Mouse (Mus musculus) intestine, postnatal 0 days (tissue): ENCODE measurements around the gene Cfap73. TPM values are rescaled to one million over a fixed set of nuclear protein-coding genes. Genes with fewer than 3 reads are reported as not detected.

Experiments used
- ATAC-seq: fragments of 200-750 bp; cut with Nextera tagmentation; 2 replicates; pipeline ENCODE4 v1.8.0; 2017; ENCODE audit warnings: mild to moderate bottlenecking, moderate TSS enrichment, moderate library complexity
- H3K27ac ChIP-seq: fragments of 300-500 bp; sonication (generic); 2 replicates; pipeline ENCODE4 v1.5.1; 2014; ENCODE audit warnings: mild to moderate bottlenecking, low read depth, low read length, moderate library complexity
- H3K27me3 ChIP-seq: fragments of 300-500 bp; sonication (generic); replicated peaks from 2 replicates; pipeline ENCODE4 v1.6.1; 2014; ENCODE audit warnings: low read length, mixed read lengths; ENCODE audit not compliant: control insufficient read depth, insufficient read depth
- H3K36me3 ChIP-seq: fragments of 300-500 bp; sonication (generic); 2 replicates; pipeline ENCODE4 v1.6.1; 2014; ENCODE audit warnings: mild to moderate bottlenecking, moderate library complexity; ENCODE audit not compliant: control insufficient read depth, insufficient read depth
- H3K4me1 ChIP-seq: fragments of 300-500 bp; sonication (generic); replicated peaks from 2 replicates; pipeline ENCODE4 v1.6.1; 2014; ENCODE audit warnings: antibody characterized with exemption, low read length, mixed read lengths; ENCODE audit not compliant: control insufficient read depth, insufficient read depth
- H3K4me2 ChIP-seq: fragments of 300-500 bp; sonication (generic); replicated peaks from 2 replicates; pipeline ENCODE4 v1.6.1; 2014; ENCODE audit warnings: low read depth, mild to moderate bottlenecking, moderate library complexity
- H3K4me3 ChIP-seq: fragments of 300-500 bp; sonication (generic); 2 replicates; pipeline ENCODE4 v1.5.1; 2014; ENCODE audit warnings: low read depth, low read length
- H3K9ac ChIP-seq: fragments of 300-500 bp; sonication (generic); 2 replicates; pipeline ENCODE4 v1.6.1; 2014; ENCODE audit warnings: mild to moderate bottlenecking, low read depth, low read length
- H3K9me3 ChIP-seq: fragments of 300-500 bp; sonication (generic); 2 replicates; pipeline ENCODE4 v1.6.1; 2016; ENCODE audit warnings: mixed run types; ENCODE audit not compliant: control insufficient read depth
- CTCF ChIP-seq: sonication (generic); IDR thresholded peaks from 2 replicates; pipeline ENCODE4 v1.5.1; 2016; ENCODE audit warnings: low read depth, mild to moderate bottlenecking, control low read depth, antibody characterized with exemption, moderate library complexity
- WGBS: fragments of 180-500 bp; shearing (Covaris S2); extraction: QIAGEN DNeasy Blood & Tissue Kit; methylation state at CpG from one replicate; pipeline ENCODE4 v1.1.7; 2014; 5-methylcytosine and 5-hydroxymethylcytosine counted together
- polyA plus RNA-seq: library from polyadenylated mRNA; unstranded; fragments of >200 nt; fragmentation: Nextera tagmentation; extraction: Ambion mirVana; gene quantifications from 2 replicates; pipeline ENCODE4 v1.2.1, GENCODE M21; 2015

Gene Cfap73
- polyA plus RNA-seq: not detected in 2 replicates

DNA sequence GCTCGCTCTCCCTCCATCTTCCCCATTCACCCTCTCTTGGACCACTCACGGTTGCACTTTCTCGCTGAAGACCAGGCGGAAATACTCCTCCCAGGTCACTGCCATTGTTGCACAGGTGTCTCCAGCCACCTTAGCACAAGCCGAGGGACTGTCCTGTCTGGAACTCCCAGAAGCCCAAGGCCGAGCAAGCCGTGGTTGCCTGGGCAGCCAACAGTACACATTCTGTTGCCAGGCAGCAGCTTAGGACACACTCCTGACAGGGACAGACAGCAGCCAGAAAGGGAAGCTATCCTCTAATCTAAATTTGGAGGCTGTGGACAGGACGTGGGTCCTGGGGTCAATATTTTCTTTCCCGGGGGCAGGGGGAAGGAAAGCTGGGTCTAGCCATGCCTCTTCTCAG lies at the start of gene Cfap73:
Cfap73 (minus strand) TSS at position 105 of the 400 bp plus-strand sequence.
- H3K4me1 ChIP-seq: no peaks in the 10 kb centered on the region

DNA sequence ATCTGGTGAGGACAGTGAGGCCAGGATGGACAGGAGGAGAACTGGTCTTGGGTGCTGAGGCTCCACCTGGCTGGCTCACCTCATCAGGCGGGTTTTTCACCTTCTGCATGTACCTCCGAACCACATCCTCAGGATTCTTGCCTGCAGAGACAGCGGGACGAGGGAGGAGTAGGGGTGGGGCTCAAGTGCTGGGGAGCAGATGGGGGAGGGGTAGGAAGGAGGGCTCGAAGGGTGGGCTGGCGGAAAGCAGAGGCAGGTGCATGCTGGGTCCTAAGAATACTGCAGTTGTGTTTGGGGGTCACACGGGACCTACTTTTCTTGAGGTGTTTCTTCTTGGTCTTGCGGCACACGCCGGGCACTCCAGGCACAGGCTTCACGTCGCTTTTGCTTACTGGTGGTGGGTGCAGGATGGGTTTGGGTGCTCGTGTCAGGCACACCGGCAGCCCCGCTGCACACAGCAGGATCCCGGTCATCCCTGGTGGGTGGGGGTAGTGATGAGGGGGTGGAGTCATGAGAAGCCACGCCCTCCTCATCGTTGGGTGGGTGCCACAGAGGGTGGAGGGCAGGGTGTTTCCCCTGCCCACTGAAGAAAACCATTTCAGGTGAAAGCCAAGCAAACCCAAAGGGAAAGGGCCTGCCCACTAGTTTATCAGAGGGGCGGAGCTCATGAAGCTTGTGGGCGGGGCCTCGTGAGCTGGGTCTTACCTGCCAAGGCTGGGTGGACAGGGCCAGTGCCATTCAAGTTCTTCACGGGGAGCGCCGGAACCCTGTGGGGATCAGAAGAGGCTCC lies 49.1 kb upstream of the Cfap73 start:
- no peak for ATAC-seq
- no peak for TF ChIP-seq CTCF
- no peak overlapping the region for H3K9ac ChIP-seq
- no peaks in the 10 kb centered on the region for H3K4me1 ChIP-seq
- WGBS: 13% methylated on average over 24 of the region's 24 CpGs
- peaks cover 21% of the 10 kb centered on the region; the same call in 1 of the 2 replicates for H3K27me3 ChIP-seq
- no peak overlapping the region for H3K4me2 ChIP-seq
- H3K9me3 ChIP-seq: no peaks in the 10 kb centered on the region
- no peaks in the 10 kb centered on the region for H3K36me3 ChIP-seq
- H3K4me3 ChIP-seq: no peak overlapping the region
- H3K27ac ChIP-seq: no peak overlapping the region

More for the DNA sequence above, at the start of gene Cfap73:
- no peak for TF ChIP-seq CTCF
- Histone ChIP-seq H3K36me3 (no peaks in the 10 kb centered on the region), H3K27ac (no peak within 1 kb of the TSS), H3K9me3 (peaks cover 3% of the 10 kb centered on the region; the same call in 1 of the 2 replicates), H3K9ac (no peak within 1 kb of the TSS), H3K4me2 (no peak within 1 kb of the TSS), H3K27me3 (peaks cover 5% of the 10 kb centered on the region; the same call in 1 of the 2 replicates), H3K4me3 (no peak within 1 kb of the TSS)
- no peak for ATAC-seq
- WGBS: 40% methylated on average over 9 of the region's 9 CpGs

DNA sequence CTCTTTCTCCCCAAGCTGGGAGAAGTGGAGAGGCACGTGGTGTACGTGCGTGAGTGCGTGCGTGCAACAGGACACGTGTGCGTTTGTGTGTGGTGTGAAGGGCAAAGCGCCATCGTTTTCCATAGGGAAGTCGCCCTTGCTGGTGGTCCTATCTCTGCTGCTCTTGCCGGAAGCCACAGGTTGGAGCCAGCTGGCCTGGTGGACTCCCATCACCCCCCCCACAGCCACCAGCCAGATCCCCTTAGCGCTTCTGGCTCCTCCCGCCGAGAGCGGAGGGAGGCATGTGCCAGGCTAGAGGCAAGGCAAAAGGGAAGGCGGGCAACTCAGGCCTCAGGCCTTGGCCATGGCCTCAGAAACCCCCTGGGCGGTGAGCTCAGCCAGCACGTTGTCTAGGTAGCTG lies 46.9 kb upstream of the Cfap73 start:
- Histone ChIP-seq H3K36me3 (no peaks in the 10 kb centered on the region), H3K27me3 (peaks cover 21% of the 10 kb centered on the region; the same call in 1 of the 2 replicates), H3K27ac (no peak overlapping the region), H3K4me2 (no peak overlapping the region), H3K9ac (no peak overlapping the region), H3K4me3 (no peak overlapping the region), H3K9me3 (no peaks in the 10 kb centered on the region), H3K4me1 (no peaks in the 10 kb centered on the region)
- WGBS: 90% methylated on average over 18 of the region's 18 CpGs
- no peak for ATAC-seq
- TF ChIP-seq CTCF: no peak

DNA sequence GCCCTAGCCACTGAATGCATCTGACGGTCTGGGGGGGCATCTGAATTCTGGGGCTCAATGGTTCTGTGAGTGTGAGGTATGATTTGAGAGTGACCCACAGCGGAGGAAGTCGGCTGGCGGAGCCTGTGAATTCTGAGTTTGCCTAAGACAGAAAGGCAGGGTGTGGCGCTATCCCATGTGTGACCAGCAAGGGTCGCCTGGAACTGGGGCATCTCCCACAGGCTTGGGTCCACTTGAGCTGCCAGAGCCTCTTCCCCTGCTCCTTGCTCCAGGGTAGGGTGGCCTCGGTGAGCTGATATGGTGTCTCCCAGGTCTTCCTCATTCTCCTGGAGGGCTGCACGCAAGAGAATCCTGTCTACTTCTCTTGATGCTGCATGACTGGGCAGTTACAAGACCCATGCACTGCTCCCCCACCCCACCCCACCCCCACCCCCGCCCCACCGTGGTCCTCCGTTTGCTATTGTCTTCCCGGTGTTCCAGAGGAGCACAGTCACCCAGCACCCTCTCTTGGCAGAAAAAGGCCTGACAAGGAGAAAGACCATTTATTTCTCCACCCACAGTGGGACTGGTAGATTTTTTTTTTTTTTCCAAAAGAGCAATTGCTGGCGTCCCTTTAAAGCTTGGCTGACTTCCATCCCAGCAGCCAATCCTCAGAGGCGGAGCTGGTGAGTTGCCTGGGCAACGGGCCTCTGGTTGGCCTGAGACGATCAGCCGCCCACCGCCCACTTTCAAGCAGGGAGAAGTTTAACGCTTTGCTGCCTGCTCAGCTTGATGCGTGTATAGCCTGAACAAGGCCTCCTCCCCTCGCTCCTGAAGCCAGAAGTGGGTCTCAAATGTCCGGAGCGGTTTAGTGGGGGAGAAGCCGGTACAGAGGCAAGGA lies 45.9 kb upstream of the Cfap73 start:
- Histone ChIP-seq H3K27ac (no peak overlapping the region), H3K9me3 (no peaks in the 10 kb centered on the region), H3K36me3 (no peaks in the 10 kb centered on the region), H3K4me3 (peak overlapping the region; percentile 18), H3K9ac (no peak overlapping the region), H3K4me2 (peak overlapping the region; percentile 54), H3K27me3 (peaks cover 21% of the 10 kb centered on the region; the same call in 1 of the 2 replicates), H3K4me1 (no peaks in the 10 kb centered on the region)
- TF ChIP-seq CTCF: peak; percentile 80
- peak; percentile 46; the same call in 1 of the 2 replicates for ATAC-seq
- WGBS: 4% methylated on average over 24 of the region's 24 CpGs

DNA sequence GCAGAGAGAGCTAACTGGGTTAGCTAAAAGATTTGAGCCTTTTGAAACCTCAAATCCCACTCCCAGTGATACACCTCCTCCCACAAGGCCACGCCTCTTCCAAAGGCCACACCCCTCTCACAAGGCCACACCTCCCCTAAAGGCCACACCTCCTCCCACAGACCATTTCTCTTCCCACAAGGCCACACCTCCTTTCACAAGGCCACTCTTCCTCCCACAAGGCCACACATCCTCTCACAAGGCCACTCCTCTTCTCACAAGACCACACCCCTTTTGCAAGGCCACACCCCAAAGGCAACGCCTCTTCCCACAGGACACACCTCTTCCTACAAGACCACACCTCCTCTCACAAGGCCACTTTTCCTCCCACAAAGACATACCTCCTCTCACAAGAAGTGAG lies 43.5 kb upstream of the Cfap73 start:
- Histone ChIP-seq H3K9me3 (no peaks in the 10 kb centered on the region), H3K4me2 (no peak overlapping the region), H3K4me3 (no peak overlapping the region), H3K27me3 (peaks cover 6% of the 10 kb centered on the region; the same call in 1 of the 2 replicates), H3K36me3 (no peaks in the 10 kb centered on the region), H3K9ac (no peak overlapping the region), H3K4me1 (no peaks in the 10 kb centered on the region), H3K27ac (no peak overlapping the region)
- ATAC-seq: no peak
- WGBS: 30% methylated on average over 2 of the region's 2 CpGs
- TF ChIP-seq CTCF: no peak
